Mouse (Mus musculus) liver, embryonic 11.5 days (tissue): ENCODE results near the gene Stx17. TPM values are rescaled to one million over a fixed set of nuclear protein-coding genes. Genes with fewer than 3 reads are reported as not detected.

Source experiments
- ATAC-seq: fragments of 200-750 bp; cut with Nextera tagmentation; replicated peaks from 2 replicates; pipeline ENCODE4 v1.8.0; 2017; ENCODE audit warnings: moderate number of reproducible peaks, mild to moderate bottlenecking, moderate TSS enrichment, moderate library complexity; ENCODE audit not compliant: low FRiP score
- DNase-seq: peaks from one replicate; pipeline ENCODE4 v3.0.0-alpha.2; 2017; ENCODE audit warnings: low spot score
- H3K27ac ChIP-seq: fragments of 300-500 bp; sonication (generic); 2 replicates; pipeline ENCODE4 v1.5.1; 2014; ENCODE audit warnings: mild to moderate bottlenecking, low read depth, low read length, control low read depth
- H3K27me3 ChIP-seq: fragments of 300-500 bp; sonication (generic); replicated peaks from 2 replicates; pipeline ENCODE4 v1.6.1; 2014; ENCODE audit warnings: low read length, mixed read lengths; ENCODE audit not compliant: control insufficient read depth, insufficient read depth
- H3K36me3 ChIP-seq: fragments of 300-500 bp; sonication (generic); 2 replicates; pipeline ENCODE4 v1.6.1; 2014; ENCODE audit warnings: mild to moderate bottlenecking, low read length, moderate library complexity, mixed read lengths; ENCODE audit not compliant: control insufficient read depth, insufficient read depth
- H3K4me1 ChIP-seq: fragments of 300-500 bp; sonication (generic); replicated peaks from 2 replicates; pipeline ENCODE4 v1.6.1; 2014; ENCODE audit warnings: low read length, mixed read lengths; ENCODE audit not compliant: control insufficient read depth, insufficient read depth
- H3K4me2 ChIP-seq: fragments of 300-500 bp; sonication (generic); 2 replicates; pipeline ENCODE4 v1.6.1; 2014; ENCODE audit warnings: mild to moderate bottlenecking, control low read depth, moderate library complexity
- H3K4me3 ChIP-seq: fragments of 300-500 bp; sonication (generic); 2 replicates; pipeline ENCODE4 v1.5.1; 2014; ENCODE audit warnings: low read depth, low read length, control low read depth
- H3K9ac ChIP-seq: fragments of 300-500 bp; sonication (generic); 2 replicates; pipeline ENCODE4 v1.6.1; 2014; ENCODE audit warnings: low read depth, low read length, control low read depth
- H3K9me3 ChIP-seq: fragments of 300-500 bp; sonication (generic); 2 replicates; pipeline ENCODE4 v1.6.1; 2016; ENCODE audit warnings: low read length, inconsistent platforms, mixed read lengths; ENCODE audit not compliant: control insufficient read depth
- WGBS: fragments of 180-500 bp; shearing (Covaris S2); extraction: QIAGEN DNeasy Blood & Tissue Kit; methylation state at CpG from one replicate; pipeline ENCODE4 v1.1.7; 2014; 5-methylcytosine and 5-hydroxymethylcytosine counted together
- polyA plus RNA-seq: library from polyadenylated mRNA; unstranded; fragments of >200 nt; fragmentation: Nextera tagmentation; extraction: Ambion mirVana; gene quantifications from 2 replicates; pipeline ENCODE4 v1.2.1, GENCODE M21; 2014

Gene Stx17
- polyA plus RNA-seq: 28.2 and 29.5 TPM in 2 replicates

GRCm38 (mm10) chr4:48124773-48125469 lies at the start of gene Stx17:
Gene Stx17, plus strand, starts transcription at chr4:48124915.
- Histone ChIP-seq H3K27ac (peak within 1 kb of the TSS; percentile 66; the same call in 1 of the 2 replicates), H3K9me3 (no peaks in the 10 kb centered on the region), H3K36me3 (no peaks in the 10 kb centered on the region), H3K4me1 (peaks cover 2% of the 10 kb centered on the region; the same call in 1 of the 2 replicates), H3K4me3 (peak within 1 kb of the TSS; percentile 84), H3K27me3 (no peaks in the 10 kb centered on the region), H3K4me2 (peak within 1 kb of the TSS; percentile 76), H3K9ac (peak within 1 kb of the TSS; percentile 96)
- ATAC-seq (peak; percentile 99), DNase-seq (peak; percentile 92)
- WGBS: under 1% methylated on average over 58 of the region's 58 CpGs

- WGBS: 63% methylated on average over 13 of the region's 13 CpGs
- peak; percentile 57; the same call in 1 of the 2 replicates for ATAC-seq
Observed at GRCm38 (mm10) chr4:48076693-48077471, 47.8 kb upstream of the Stx17 start.

GRCm38 (mm10) chr4:48078213-48078612 lies 46.5 kb upstream of the Stx17 start:
- H3K27me3 ChIP-seq: 0 out of 2 replicates have a peak, but pooled peaks cover 3% of the 10 kb centered on the region
- 16% methylated on average over 4 of the region's 4 CpGs for WGBS
- no peaks in the 10 kb centered on the region for H3K9me3 ChIP-seq
- no peaks in the 10 kb centered on the region for H3K36me3 ChIP-seq
- H3K4me1 ChIP-seq: no peaks in the 10 kb centered on the region; the same call in 1 of the 2 replicates
- ATAC-seq (no peak), DNase-seq (no peak)
- no peak overlapping the region for H3K4me2 ChIP-seq
- no peak overlapping the region for H3K4me3 ChIP-seq
- no peak overlapping the region for H3K27ac ChIP-seq
- H3K9ac ChIP-seq: no peak overlapping the region

More at GRCm38 (mm10) chr4:48076693-48077471, 47.8 kb upstream of the Stx17 start:
- Histone ChIP-seq H3K27ac (no peak overlapping the region), H3K4me3 (no peak overlapping the region), H3K9me3 (no peaks in the 10 kb centered on the region), H3K9ac (no peak overlapping the region), H3K4me2 (no peak overlapping the region), H3K36me3 (no peaks in the 10 kb centered on the region), H3K27me3 (0 out of 2 replicates have a peak, but pooled peaks cover 3% of the 10 kb centered on the region), H3K4me1 (no peaks in the 10 kb centered on the region; the same call in 1 of the 2 replicates)
- DNase-seq: no peak

- Histone ChIP-seq H3K4me3 (no peak overlapping the region), H3K9me3 (no peaks in the 10 kb centered on the region), H3K27me3 (0 out of 2 replicates have a peak, but pooled peaks cover 3% of the 10 kb centered on the region), H3K4me2 (no peak overlapping the region), H3K27ac (no peak overlapping the region), H3K36me3 (no peaks in the 10 kb centered on the region), H3K4me1 (no peaks in the 10 kb centered on the region; the same call in 1 of the 2 replicates), H3K9ac (no peak overlapping the region)
- DNase-seq (no peak), ATAC-seq (no peak)
- 61% methylated on average over 8 of the region's 8 CpGs for WGBS
Observed at GRCm38 (mm10) chr4:48079285-48080039, 45.3 kb upstream of the Stx17 start.

GRCm38 (mm10) chr4:48083452-48083851 lies 41.3 kb upstream of the Stx17 start:
- peaks cover 6% of the 10 kb centered on the region for H3K4me1 ChIP-seq
- ATAC-seq (no peak), DNase-seq (no peak)
- H3K9me3 ChIP-seq: no peaks in the 10 kb centered on the region
- H3K9ac ChIP-seq: no peak overlapping the region
- no peak overlapping the region for H3K4me3 ChIP-seq
- H3K4me2 ChIP-seq: no peak overlapping the region
- WGBS: 84% methylated on average over 4 of the region's 4 CpGs
- H3K36me3 ChIP-seq: no peaks in the 10 kb centered on the region
- no peak overlapping the region for H3K27ac ChIP-seq
- 0 out of 2 replicates have a peak, but pooled peaks cover 3% of the 10 kb centered on the region for H3K27me3 ChIP-seq

GRCm38 (mm10) chr4:48086609-48087008 lies 38.1 kb upstream of the Stx17 start:
- DNase-seq (no peak), ATAC-seq (peak; percentile 96)
- WGBS: 50% methylated on average over 6 of the region's 6 CpGs
- Histone ChIP-seq H3K36me3 (no peaks in the 10 kb centered on the region), H3K9me3 (no peaks in the 10 kb centered on the region), H3K4me3 (no peak overlapping the region), H3K4me2 (no peak overlapping the region), H3K27ac (no peak overlapping the region), H3K27me3 (no peaks in the 10 kb centered on the region), H3K4me1 (peaks cover 6% of the 10 kb centered on the region), H3K9ac (no peak overlapping the region)

- Histone ChIP-seq H3K36me3 (no peaks in the 10 kb centered on the region), H3K4me2 (no peak overlapping the region), H3K27ac (no peak overlapping the region), H3K9ac (no peak overlapping the region), H3K4me3 (no peak overlapping the region), H3K4me1 (peaks cover 6% of the 10 kb centered on the region), H3K9me3 (no peaks in the 10 kb centered on the region), H3K27me3 (no peaks in the 10 kb centered on the region)
- DNase-seq (no peak), ATAC-seq (no peak)
- WGBS: 71% methylated on average over 6 of the region's 6 CpGs
Observed at GRCm38 (mm10) chr4:48087497-48087896, 37.2 kb upstream of the Stx17 start.

- no peak overlapping the region for H3K27ac ChIP-seq
- WGBS: 70% methylated on average over 3 of the region's 3 CpGs
- H3K36me3 ChIP-seq: no peaks in the 10 kb centered on the region
- DNase-seq: no peak
- H3K27me3 ChIP-seq: no peaks in the 10 kb centered on the region
- H3K4me1 ChIP-seq: no peaks in the 10 kb centered on the region
- no peak overlapping the region for H3K4me3 ChIP-seq
- no peak for ATAC-seq
- H3K4me2 ChIP-seq: no peak overlapping the region
- H3K9me3 ChIP-seq: no peaks in the 10 kb centered on the region
- no peak overlapping the region for H3K9ac ChIP-seq
Observed at GRCm38 (mm10) chr4:48093221-48093620, 31.5 kb upstream of the Stx17 start.
